Mouse (Mus musculus) urinary bladder, postnatal 36 days (tissue): ENCODE results near the gene Sidt1.
A peak's percentile ranks its signal among the peaks of the same experiment; 100 is the strongest.
"Not testable (repeated sequence)": the region's sequence is repeated elsewhere in the genome, so short reads cannot be mapped to it uniquely, and the experiment has no call there.

Experiments used
- DNase-seq, 2 experiments: peaks; one replicate each; pipeline ENCODE4 v3.0.0; 2022; ENCODE audit warnings: low spot score in 2 of 2, mixed read lengths in 1 of 2

Gene Sidt1

GRCm38 (mm10) chr16:44302126-44302892 is 30.7 kb downstream of the Sidt1 start:
- DNase-seq, result no peak

GRCm38 (mm10) chr16:44299438-44300093 is 33.4 kb downstream of the Sidt1 start:
- no peak for DNase-seq

GRCm38 (mm10) chr16:44293960-44294359 is 39.0 kb downstream of the Sidt1 start:
- no peak for DNase-seq

- DNase-seq, result not testable (repeated sequence)
Measured at GRCm38 (mm10) chr16:44292681-44293080, 40.3 kb downstream of the Sidt1 start.

- DNase-seq, result no peak
Measured at GRCm38 (mm10) chr16:44289004-44289648, 43.9 kb downstream of the Sidt1 start.

- DNase-seq, result no peak
Measured at GRCm38 (mm10) chr16:44287356-44287950, 45.5 kb downstream of the Sidt1 start.

- no peak for DNase-seq
Measured at GRCm38 (mm10) chr16:44282614-44283325, 50.2 kb downstream of the Sidt1 start.

- no peak for DNase-seq
Measured at GRCm38 (mm10) chr16:44282036-44282435, 51.0 kb downstream of the Sidt1 start.

GRCm38 (mm10) chr16:44280806-44281205 is 52.2 kb downstream of the Sidt1 start:
- no peak for DNase-seq

- no peak for DNase-seq
Measured at GRCm38 (mm10) chr16:44277212-44277611, 55.8 kb downstream of the Sidt1 start.

- no peak for DNase-seq
Measured at GRCm38 (mm10) chr16:44271371-44272038, 61.5 kb downstream of the Sidt1 start.

- no peak for DNase-seq
Measured at GRCm38 (mm10) chr16:44270606-44271005, 62.4 kb downstream of the Sidt1 start.

GRCm38 (mm10) chr16:44269578-44269977 is 63.4 kb downstream of the Sidt1 start:
- DNase-seq, result no peak

GRCm38 (mm10) chr16:44268541-44269215 is 64.3 kb downstream of the Sidt1 start:
- no peak for DNase-seq

GRCm38 (mm10) chr16:44265562-44265961 is 67.4 kb downstream of the Sidt1 start:
- DNase-seq, result no peak

GRCm38 (mm10) chr16:44264916-44265315 is 68.1 kb downstream of the Sidt1 start:
- no peak for DNase-seq

GRCm38 (mm10) chr16:44257476-44257875 is 75.5 kb downstream of the Sidt1 start:
- DNase-seq, result no peak

- DNase-seq, result peak in 1 of 2 experiments; percentile 33
Measured at GRCm38 (mm10) chr16:44254698-44255097, 78.3 kb downstream of the Sidt1 start.

GRCm38 (mm10) chr16:44253797-44254634 is 79.0 kb downstream of the Sidt1 start:
- no peak for DNase-seq

- no peak for DNase-seq
Measured at GRCm38 (mm10) chr16:44252735-44253134, 80.3 kb downstream of the Sidt1 start.
